Mouse (Mus musculus) forebrain, embryonic 10.5 days (tissue): Measurements from ENCODE around the gene Plin1. TPM values are rescaled to one million over a fixed set of nuclear protein-coding genes. Genes with fewer than 3 reads are reported as not detected.

Experiments used
- polyA plus RNA-seq: library from polyadenylated mRNA; unstranded; fragments of >200 nt; fragmentation: Nextera tagmentation; extraction: Ambion mirVana; gene quantifications from 2 replicates; pipeline ENCODE4 v1.2.1, GENCODE M21; 2016

Gene Plin1
- polyA plus RNA-seq, 1 experiment from 2014 or later = not detected

Other genes with a start within 250 kb of the Plin1 start
- 2.4 and 3.3 TPM in 2 replicates for gene Rhcg, start 115.2 kb downstream of the Plin1 start, polyA plus RNA-seq
- 18.0 and 18.2 TPM in 2 replicates for gene Ticrr, start 72.7 kb downstream of the Plin1 start, polyA plus RNA-seq
- gene Kif7, start 17.2 kb downstream of the Plin1 start, polyA plus RNA-seq = 6.3 and 6.4 TPM in 2 replicates
- gene Pex11a, start 10.2 kb upstream of the Plin1 start, polyA plus RNA-seq = 9.6 and 11.0 TPM in 2 replicates
- 0.34 and 0.45 TPM in 2 replicates for gene Wdr93, start 10.3 kb upstream of the Plin1 start, polyA plus RNA-seq
- gene Mesp1, start 60.9 kb upstream of the Plin1 start, polyA plus RNA-seq = not detected in 2 replicates
- gene Mesp2, start 77.8 kb upstream of the Plin1 start, polyA plus RNA-seq = 0.40 and 0.79 TPM in 2 replicates
- 2.8 and 4.6 TPM in 2 replicates for gene Anpep, start 128.2 kb upstream of the Plin1 start, polyA plus RNA-seq
- gene Ap3s2, start 187.7 kb upstream of the Plin1 start, polyA plus RNA-seq = 49.2 and 51.2 TPM in 2 replicates
- 21.1 and 21.7 TPM in 2 replicates for gene Arpin, start 202.5 kb upstream of the Plin1 start, polyA plus RNA-seq